Mouse (Mus musculus) bone marrow, adult 2 months (tissue): ENCODE data around the gene Dusp14.

ENCODE experiments used
- CTCF ChIP-seq: fragments of 200-500 bp; IDR thresholded peaks from 2 replicates; pipeline ENCODE4 v1.5.1; 2011; ENCODE audit warnings: low read length, control low read depth; ENCODE audit not compliant: control insufficient read depth, insufficient read depth
- POLR2A ChIP-seq: fragments of 200-500 bp; IDR thresholded peaks from 2 replicates; pipeline ENCODE4 v1.6.1; 2011; ENCODE audit warnings: low read depth, mild to moderate bottlenecking, control low read depth, low read length, borderline replicate concordance; ENCODE audit not compliant: control insufficient read depth

- no peak for TF ChIP-seq CTCF
- no peak for TF ChIP-seq POLR2A
Measured at GRCm38 (mm10) chr11:84060635-84061034, 8.4 kb downstream of the Dusp14 start.
